Mouse (Mus musculus): ENCODE results near the gene Kcnh4.

Gene Kcnh4

GRCm38 (mm10) chr11:100710977-100711376 lies 48.8 kb downstream of the Kcnh4 start:
- DNase-seq (ENCODE audit: low read depth, low spot score) = no peak

- no peak for DNase-seq (ENCODE audit: low read depth, low spot score)
Observed at GRCm38 (mm10) chr11:100710528-100710927, 49.2 kb downstream of the Kcnh4 start.

- no peak for DNase-seq (ENCODE audit: low read depth, low spot score)
Observed at GRCm38 (mm10) chr11:100709201-100709810, 50.4 kb downstream of the Kcnh4 start.

- no peak for DNase-seq (ENCODE audit: low read depth, low spot score)
Observed at GRCm38 (mm10) chr11:100705095-100705747, 54.5 kb downstream of the Kcnh4 start.

- no peak for DNase-seq (ENCODE audit: low read depth, low spot score)
Observed at GRCm38 (mm10) chr11:100703851-100704531, 55.8 kb downstream of the Kcnh4 start, which contains the start of gene Dhx58. Gene Dhx58 (minus strand): TSS chr11:100704271.

GRCm38 (mm10) chr11:100703366-100703765 lies 56.4 kb downstream of the Kcnh4 start:
- DNase-seq (ENCODE audit: low read depth, low spot score) = no peak

GRCm38 (mm10) chr11:100702906-100703305 lies 56.8 kb downstream of the Kcnh4 start:
- DNase-seq (ENCODE audit: low read depth, low spot score) = no peak

- DNase-seq (ENCODE audit: low read depth, low spot score) = peak; percentile 92
Observed at GRCm38 (mm10) chr11:100702081-100702851, 57.5 kb downstream of the Kcnh4 start.

- no peak for DNase-seq (ENCODE audit: low read depth, low spot score)
Observed at GRCm38 (mm10) chr11:100701301-100701700, 58.4 kb downstream of the Kcnh4 start.

GRCm38 (mm10) chr11:100700710-100701109 lies 59.0 kb downstream of the Kcnh4 start:
- DNase-seq (ENCODE audit: low read depth, low spot score) = no peak

- DNase-seq (ENCODE audit: low read depth, low spot score) = no peak
Observed at GRCm38 (mm10) chr11:100697921-100698320, 61.8 kb downstream of the Kcnh4 start.

GRCm38 (mm10) chr11:100694926-100695325 lies 64.8 kb downstream of the Kcnh4 start:
- DNase-seq (ENCODE audit: low read depth, low spot score) = peak; percentile 66

GRCm38 (mm10) chr11:100693154-100693553 lies 66.6 kb downstream of the Kcnh4 start:
- no peak for DNase-seq (ENCODE audit: low read depth, low spot score)

- no peak for DNase-seq (ENCODE audit: low read depth, low spot score)
Observed at GRCm38 (mm10) chr11:100692164-100692616, 67.6 kb downstream of the Kcnh4 start, which contains the start of gene Zfp385c. Gene Zfp385c (minus strand): TSS chr11:100692455.

- DNase-seq (ENCODE audit: low read depth, low spot score) = no peak
Observed at GRCm38 (mm10) chr11:100690389-100690788, 69.4 kb downstream of the Kcnh4 start.
